Mouse (Mus musculus) large intestine, adult 2 months (tissue): Measurements from ENCODE around the gene Pfkfb3. TPM values are rescaled to one million over a fixed set of nuclear protein-coding genes. Genes with fewer than 3 reads are reported as not detected.

Experiments
- DNase-seq: peaks from one replicate; pipeline ENCODE4 v3.0.0-alpha.2; 2012; ENCODE audit warnings: low read depth, low spot score
- WGBS: fragments of 180-500 bp; shearing (Covaris S2); methylation state at CpG from one replicate; pipeline ENCODE4 v1.1.7; 2018; 5-methylcytosine and 5-hydroxymethylcytosine counted together
- polyA plus RNA-seq: library from polyadenylated mRNA; depleted of rRNA; stranded (reverse); fragments of >200 nt; gene quantifications from 2 replicates; pipeline ENCODE4 v1.2.3, GENCODE M21; 2012; rRNA removed

Pfkfb3 gene
- polyA plus RNA-seq, 1 experiment: 14.7 TPM

GRCm38 (mm10) chr2:11448711-11449110 lies 105.2 kb downstream of the Pfkfb3 start:
- 78% methylated on average over 3 of the region's 3 CpGs for WGBS
- DNase-seq: no peak

- 69% methylated on average over 2 of the region's 2 CpGs for WGBS
- DNase-seq: no peak
Observed at GRCm38 (mm10) chr2:11447865-11448264, 106.0 kb downstream of the Pfkfb3 start.

GRCm38 (mm10) chr2:11445722-11446121 lies 108.2 kb downstream of the Pfkfb3 start:
- WGBS: 74% methylated on average over 3 of the region's 3 CpGs
- DNase-seq: no peak

GRCm38 (mm10) chr2:11441864-11442263 lies 112.0 kb downstream of the Pfkfb3 start:
- 53% methylated on average over 4 of the region's 4 CpGs for WGBS
- no peak for DNase-seq

- 35% methylated on average over 12 of the region's 12 CpGs for WGBS
- DNase-seq: no peak
Observed at GRCm38 (mm10) chr2:11438231-11438954, 115.5 kb downstream of the Pfkfb3 start.

- DNase-seq: no peak
- WGBS: 92% methylated on average over 11 of the region's 11 CpGs
Observed at GRCm38 (mm10) chr2:11436353-11436752, 117.5 kb downstream of the Pfkfb3 start.

GRCm38 (mm10) chr2:11433353-11433752 lies 120.5 kb downstream of the Pfkfb3 start:
- 93% methylated on average over 5 of the region's 5 CpGs for WGBS
- no peak for DNase-seq

- DNase-seq: peak; percentile 47
- WGBS: 13% methylated on average over 3 of the region's 3 CpGs
Observed at GRCm38 (mm10) chr2:11429538-11429937, 124.3 kb downstream of the Pfkfb3 start.

GRCm38 (mm10) chr2:11428621-11429020 lies 125.3 kb downstream of the Pfkfb3 start:
- no peak for DNase-seq
- WGBS: 73% methylated on average over 4 of the region's 4 CpGs

GRCm38 (mm10) chr2:11427596-11427995 lies 126.3 kb downstream of the Pfkfb3 start:
- 88% methylated on average over 6 of the region's 6 CpGs for WGBS
- no peak for DNase-seq

- no peak for DNase-seq
- 16% methylated on average over 3 of the region's 3 CpGs for WGBS
Observed at GRCm38 (mm10) chr2:11426379-11426778, 127.5 kb downstream of the Pfkfb3 start.

- WGBS: 16% methylated on average over 5 of the region's 5 CpGs
- no peak for DNase-seq
Observed at GRCm38 (mm10) chr2:11425421-11426131, 128.3 kb downstream of the Pfkfb3 start.

GRCm38 (mm10) chr2:11424252-11424651 lies 129.6 kb downstream of the Pfkfb3 start:
- WGBS: 81% methylated on average over 5 of the region's 5 CpGs
- DNase-seq: no peak

GRCm38 (mm10) chr2:11423421-11423820 lies 130.5 kb downstream of the Pfkfb3 start:
- no peak for DNase-seq
- WGBS: 85% methylated on average over 2 of the region's 2 CpGs

GRCm38 (mm10) chr2:11422384-11422783 lies 131.5 kb downstream of the Pfkfb3 start:
- 84% methylated on average over 3 of the region's 3 CpGs for WGBS
- no peak for DNase-seq

Other genes starting within 250 kb of the Pfkfb3 start
- gene Rbm17, start 50.1 kb upstream of the Pfkfb3 start, polyA plus RNA-seq: 35.4 and 42.2 TPM in 2 replicates
- not detected in 2 replicates for gene Gm17490, start 72.2 kb upstream of the Pfkfb3 start, polyA plus RNA-seq
- gene Il2ra, start 88.7 kb upstream of the Pfkfb3 start, polyA plus RNA-seq: 0.36 and 0.73 TPM in 2 replicates
- 27.5 and 39.0 TPM in 2 replicates for gene Il15ra, start 151.2 kb upstream of the Pfkfb3 start, polyA plus RNA-seq
- gene Fbh1, start 223.5 kb upstream of the Pfkfb3 start, polyA plus RNA-seq: 25.1 and 39.4 TPM in 2 replicates
- gene Ankrd16, start 223.8 kb upstream of the Pfkfb3 start, polyA plus RNA-seq: 55.9 and 67.8 TPM in 2 replicates